Mouse (Mus musculus): ENCODE measurements around the gene Tsx. TPM values are rescaled to one million over a fixed set of nuclear protein-coding genes. Genes with fewer than 3 reads are reported as not detected.

Gene Tsx
- polyA plus RNA-seq, 1 experiment from 2014 or later, result 0.27 TPM

DNA sequence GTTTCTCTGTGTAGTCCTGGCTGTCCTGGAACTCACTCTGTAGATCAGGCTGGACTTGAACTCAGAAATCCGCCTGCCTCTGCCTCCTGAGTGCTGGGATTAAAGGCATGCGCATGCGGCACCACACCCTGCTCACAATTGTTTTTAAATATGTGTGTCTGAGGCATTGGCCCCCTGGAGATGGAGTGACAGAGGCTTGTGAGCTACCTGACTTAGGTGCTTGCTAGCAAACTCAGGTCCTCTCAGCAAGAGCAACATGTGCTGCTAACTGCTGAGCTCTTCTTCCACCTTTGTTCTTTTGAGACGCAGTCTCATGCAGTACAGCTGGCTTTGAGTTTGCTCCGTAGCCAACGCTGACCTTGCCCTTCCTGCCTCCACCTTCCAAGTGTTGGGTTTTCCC lies 38.5 kb downstream of the Tsx start:
- Histone ChIP-seq H3K9me3 (ENCODE audit: control insufficient read depth, low read length) (no peaks in the 10 kb centered on the region), H3K9ac (replicated peaks; ENCODE audit: low read depth, low read length) (no peak overlapping the region), H3K4me2 (ENCODE audit: low read length) (no peak overlapping the region), H3K4me3 (replicated peaks; ENCODE audit: low read length) (no peak overlapping the region), H3K4me1 (replicated peaks; ENCODE audit: control insufficient read depth, insufficient read depth, low read length) (no peaks in the 10 kb centered on the region), H3K27ac (ENCODE audit: low read length) (no peak overlapping the region), H3K36me3 (ENCODE audit: control insufficient read depth, insufficient read depth) (no peaks in the 10 kb centered on the region), H3K27me3 (replicated peaks; ENCODE audit: control insufficient read depth, insufficient read depth, low read length) (peaks cover 7% of the 10 kb centered on the region; the same call in 1 of the 2 replicates)
- ATAC-seq, result no peak
- WGBS, result 88% methylated on average over 6 of the region's 6 CpGs

DNA sequence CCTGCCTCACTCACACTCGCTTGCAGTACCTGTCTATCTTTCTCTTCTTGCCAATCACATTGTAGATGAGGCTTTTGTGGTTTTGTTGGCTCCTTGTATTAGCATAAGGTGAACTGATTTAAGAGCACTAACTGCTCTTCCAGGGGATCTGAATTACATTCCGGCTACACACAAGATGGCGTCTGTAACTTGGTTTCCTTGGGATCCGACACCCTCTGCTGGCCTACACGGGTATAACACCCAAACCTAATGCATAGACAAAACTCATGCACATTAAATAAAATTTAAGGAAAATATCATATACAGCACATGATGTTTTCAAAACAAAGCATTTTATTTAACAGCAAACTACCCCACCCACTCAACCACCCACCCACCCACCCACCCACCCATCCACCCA lies 45.8 kb downstream of the Tsx start:
- Histone ChIP-seq H3K9ac (replicated peaks; ENCODE audit: low read depth, low read length) (no peak overlapping the region), H3K27ac (ENCODE audit: low read length) (no peak overlapping the region), H3K4me2 (ENCODE audit: low read length) (no peak overlapping the region), H3K4me1 (replicated peaks; ENCODE audit: control insufficient read depth, insufficient read depth, low read length) (no peaks in the 10 kb centered on the region), H3K36me3 (ENCODE audit: control insufficient read depth, insufficient read depth) (no peaks in the 10 kb centered on the region), H3K4me3 (replicated peaks; ENCODE audit: low read length) (no peak overlapping the region), H3K27me3 (replicated peaks; ENCODE audit: control insufficient read depth, insufficient read depth, low read length) (no peaks in the 10 kb centered on the region), H3K9me3 (ENCODE audit: control insufficient read depth, low read length) (no peaks in the 10 kb centered on the region)
- ATAC-seq, result no peak
- 67% methylated on average over 5 of the region's 5 CpGs for WGBS

DNA sequence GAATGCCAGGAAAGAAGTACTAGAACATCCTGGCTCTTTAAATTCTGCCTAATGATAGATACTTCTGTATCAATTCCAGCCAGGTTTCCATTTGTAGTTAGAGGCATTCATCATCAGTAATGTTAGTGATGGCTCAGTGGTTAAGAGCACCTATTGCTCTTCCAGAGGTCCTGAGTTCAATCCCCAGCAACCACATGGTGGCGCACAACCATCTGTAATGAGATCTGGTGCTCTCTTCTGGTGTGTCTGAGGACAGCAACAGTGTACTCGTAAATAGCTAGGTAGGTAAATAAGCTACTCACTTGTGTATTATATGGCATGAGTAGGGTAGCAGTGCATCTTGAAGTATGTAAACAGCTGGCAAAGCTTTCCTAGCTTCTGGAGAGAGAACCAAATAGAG lies 54.7 kb downstream of the Tsx start:
- Histone ChIP-seq H3K4me3 (replicated peaks; ENCODE audit: low read length) (no peak overlapping the region), H3K9me3 (ENCODE audit: control insufficient read depth, low read length) (no peaks in the 10 kb centered on the region), H3K27me3 (replicated peaks; ENCODE audit: control insufficient read depth, insufficient read depth, low read length) (no peaks in the 10 kb centered on the region), H3K4me2 (ENCODE audit: low read length) (no peak overlapping the region), H3K36me3 (ENCODE audit: control insufficient read depth, insufficient read depth) (no peaks in the 10 kb centered on the region), H3K9ac (replicated peaks; ENCODE audit: low read depth, low read length) (no peak overlapping the region), H3K4me1 (replicated peaks; ENCODE audit: control insufficient read depth, insufficient read depth, low read length) (no peaks in the 10 kb centered on the region), H3K27ac (ENCODE audit: low read length) (no peak overlapping the region)
- no peak for ATAC-seq
- WGBS, result 64% methylated on average over 2 of the region's 2 CpGs

DNA sequence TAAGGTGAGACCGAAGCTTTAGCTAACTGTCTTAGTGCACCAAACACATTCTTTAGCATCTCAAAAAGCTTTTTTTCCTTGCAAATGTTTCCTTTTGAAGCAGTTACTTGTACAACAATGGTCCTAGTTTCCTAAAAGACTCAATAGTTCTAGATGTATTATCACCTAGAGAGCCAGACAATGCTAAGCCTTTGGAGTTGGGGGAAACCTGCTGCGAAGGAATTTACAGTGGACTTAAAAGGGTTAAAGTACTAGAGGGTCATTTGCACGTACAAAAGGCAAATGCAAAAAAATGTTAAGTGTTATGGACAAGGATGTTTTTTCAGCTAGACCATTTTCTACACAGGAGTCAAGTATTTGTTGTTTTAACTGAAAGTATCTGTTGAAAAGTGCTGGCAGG lies 58.1 kb downstream of the Tsx start:
- no peaks in the 10 kb centered on the region for H3K27me3 ChIP-seq (replicated peaks; ENCODE audit: control insufficient read depth, insufficient read depth, low read length)
- H3K9ac ChIP-seq (replicated peaks; ENCODE audit: low read depth, low read length), result no peak overlapping the region
- H3K4me1 ChIP-seq (replicated peaks; ENCODE audit: control insufficient read depth, insufficient read depth, low read length), result no peaks in the 10 kb centered on the region; the same call in 1 of the 2 replicates
- no peaks in the 10 kb centered on the region for H3K36me3 ChIP-seq (ENCODE audit: control insufficient read depth, insufficient read depth)
- no peak overlapping the region for H3K4me2 ChIP-seq (ENCODE audit: low read length)
- H3K27ac ChIP-seq (ENCODE audit: low read length), result no peak overlapping the region
- no peak overlapping the region for H3K4me3 ChIP-seq (replicated peaks; ENCODE audit: low read length)
- WGBS, result 76% methylated on average over 3 of the region's 3 CpGs
- no peak for ATAC-seq
- H3K9me3 ChIP-seq (ENCODE audit: control insufficient read depth, low read length), result no peaks in the 10 kb centered on the region

Other genes with a start within 250 kb of the Tsx start
- 46.4 and 55.0 TPM in 2 replicates for gene Nap1l2, start 227.8 kb upstream of the Tsx start, polyA plus RNA-seq (2015; fragmentation: Nextera tagmentation; extraction: Ambion mirVana)
- gene Cdx4, start 93.1 kb upstream of the Tsx start, polyA plus RNA-seq (2015; fragmentation: Nextera tagmentation; extraction: Ambion mirVana), result not detected in 2 replicates
- gene Chic1, start 58.0 kb upstream of the Tsx start, polyA plus RNA-seq (2015; fragmentation: Nextera tagmentation; extraction: Ambion mirVana), result 6.2 and 7.4 TPM in 2 replicates
- not detected in 2 replicates for gene Gm26992, start 7.5 kb downstream of the Tsx start, polyA plus RNA-seq (2015; fragmentation: Nextera tagmentation; extraction: Ambion mirVana)
- not detected in 2 replicates for gene Zcchc13, start 216.1 kb downstream of the Tsx start, polyA plus RNA-seq (2015; fragmentation: Nextera tagmentation; extraction: Ambion mirVana)